Mouse (Mus musculus) bone marrow, adult 2 months (tissue): ENCODE results near the gene Kif1b. TPM values are rescaled to one million over a fixed set of nuclear protein-coding genes. Genes with fewer than 3 reads are reported as not detected.

Experiments used
- H3K27ac ChIP-seq: fragments of 200-500 bp; 2 replicates; pipeline ENCODE4 v1.5.1; 2012; ENCODE audit warnings: low read depth, mild to moderate bottlenecking, control low read depth, inconsistent platforms, low read length; ENCODE audit not compliant: control insufficient read depth, poor library complexity, insufficient read depth
- H3K4me1 ChIP-seq: fragments of 200-500 bp; 2 replicates; pipeline ENCODE4 v1.6.1; 2011; ENCODE audit warnings: low read length; ENCODE audit not compliant: control insufficient read depth, insufficient read depth
- H3K4me3 ChIP-seq: fragments of 200-500 bp; replicated peaks from 2 replicates; pipeline ENCODE3; 2011; ENCODE audit warnings: mild to moderate bottlenecking, low read depth, low read length, control low read depth; ENCODE audit not compliant: control insufficient read depth
- CTCF ChIP-seq: fragments of 200-500 bp; IDR thresholded peaks from 2 replicates; pipeline ENCODE4 v1.5.1; 2011; ENCODE audit warnings: low read length, control low read depth; ENCODE audit not compliant: control insufficient read depth, insufficient read depth
- POLR2A ChIP-seq: fragments of 200-500 bp; IDR thresholded peaks from 2 replicates; pipeline ENCODE4 v1.6.1; 2011; ENCODE audit warnings: low read depth, mild to moderate bottlenecking, control low read depth, low read length, borderline replicate concordance; ENCODE audit not compliant: control insufficient read depth
- WGBS: fragments of 180-500 bp; shearing (Covaris S2); methylation state at CpG from one replicate; pipeline ENCODE4 v1.1.7; 2018; 5-methylcytosine and 5-hydroxymethylcytosine counted together
- polyA plus RNA-seq: library from polyadenylated mRNA; stranded (reverse); fragments of >200 nt; gene quantifications from 2 replicates; pipeline ENCODE4 v1.2.4, GENCODE M21; 2011; ENCODE audit warnings: low replicate concordance; ENCODE audit not compliant: missing spikeins, insufficient read depth, insufficient read length

Kif1b gene
- polyA plus RNA-seq, 1 experiment = 11.5 TPM

DNA sequence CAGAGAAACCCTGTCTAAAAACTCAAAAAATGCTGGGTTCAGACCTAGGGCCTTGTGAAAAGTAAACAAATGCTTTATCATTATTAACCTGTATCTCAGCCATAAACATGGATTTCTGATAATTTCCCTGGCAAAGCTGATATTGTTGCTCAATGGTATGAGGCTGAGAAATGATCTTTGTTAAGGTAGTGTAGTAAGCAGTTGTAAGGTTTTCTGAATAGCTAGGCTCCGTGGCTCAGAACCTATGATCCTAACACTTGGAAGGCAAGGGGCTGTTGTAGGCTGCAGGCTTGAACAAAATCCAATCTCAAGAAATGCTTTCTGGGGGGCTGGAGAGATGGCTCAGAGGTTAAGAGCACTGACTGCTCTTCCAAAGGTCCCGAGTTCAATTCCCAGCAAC lies 118.9 kb downstream of the Kif1b start:
- TF ChIP-seq CTCF (no peak), POLR2A (no peak)
- WGBS = 87% methylated on average over 2 of the region's 2 CpGs

DNA sequence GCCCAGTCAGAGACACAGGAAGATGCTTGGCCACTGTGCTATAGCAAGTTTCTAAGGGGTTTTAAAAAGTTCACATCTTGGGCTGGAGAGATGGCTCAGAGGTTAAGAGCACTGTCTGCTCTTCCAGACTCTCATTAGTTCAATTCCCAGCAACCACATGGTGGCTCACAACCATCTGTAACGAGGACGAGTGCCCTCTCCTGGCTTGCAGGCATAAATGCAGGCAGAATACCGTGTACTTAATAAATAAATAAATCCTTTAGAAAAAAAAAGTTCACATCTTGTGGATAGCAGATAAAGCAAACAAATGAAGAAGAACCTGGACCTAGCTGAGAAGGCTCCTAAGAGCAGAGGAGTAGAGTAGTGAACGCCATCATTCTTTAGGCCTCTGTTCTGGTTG lies 124.7 kb downstream of the Kif1b start:
- WGBS = 59% methylated on average over 4 of the region's 4 CpGs
- Histone ChIP-seq H3K4me3 (no peak overlapping the region), H3K27ac (peak overlapping the region; percentile 54), H3K4me1 (peaks cover 5% of the 10 kb centered on the region; the same call in 1 of the 2 replicates)
- peak; percentile 55 for TF ChIP-seq CTCF
- TF ChIP-seq POLR2A = no peak

More for the DNA sequence above, 118.9 kb downstream of the Kif1b start:
- Histone ChIP-seq H3K4me3 (no peak overlapping the region), H3K27ac (no peak overlapping the region), H3K4me1 (no peaks in the 10 kb centered on the region)

DNA sequence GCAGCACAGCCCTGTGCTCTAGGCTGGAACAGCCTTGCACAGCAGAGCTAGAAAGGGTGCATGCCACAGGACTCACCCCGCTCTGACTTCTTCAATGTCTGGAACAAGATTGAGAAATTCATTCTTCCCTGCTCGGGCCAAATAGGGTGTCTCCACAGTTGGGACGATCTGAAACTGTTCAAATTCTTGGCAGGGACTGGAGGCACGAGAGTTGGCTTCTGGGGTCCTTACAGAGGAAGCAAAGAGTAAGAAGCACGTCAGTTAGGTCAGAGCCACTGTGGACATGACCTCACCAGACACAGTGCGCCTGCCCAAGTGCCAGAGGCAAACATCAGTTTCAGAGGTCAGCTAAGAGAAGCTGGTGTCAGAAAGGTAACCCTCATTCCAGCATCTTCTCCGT lies 125.3 kb downstream of the Kif1b start:
- peaks cover 5% of the 10 kb centered on the region; the same call in 1 of the 2 replicates for H3K4me1 ChIP-seq
- no peak for TF ChIP-seq POLR2A
- no peak for TF ChIP-seq CTCF
- peak overlapping the region; percentile 54 for H3K27ac ChIP-seq
- WGBS = 43% methylated on average over 7 of the region's 7 CpGs
- H3K4me3 ChIP-seq = peak overlapping the region; percentile 6

GRCm38 (mm10) chr4:149179573-149179972 lies 127.9 kb downstream of the Kif1b start:
- TF ChIP-seq CTCF = no peak
- TF ChIP-seq POLR2A = no peak
- WGBS = 57% methylated on average over 4 of the region's 4 CpGs
- peak overlapping the region; percentile 59; the same call in 1 of the 2 replicates for H3K27ac ChIP-seq

GRCm38 (mm10) chr4:149179160-149179559 lies 128.3 kb downstream of the Kif1b start:
- H3K27ac ChIP-seq = peak overlapping the region; percentile 46
- no peak for TF ChIP-seq POLR2A
- TF ChIP-seq CTCF = no peak
- WGBS = 42% methylated on average over 7 of the region's 7 CpGs
- H3K4me1 ChIP-seq = peaks cover 5% of the 10 kb centered on the region; the same call in 1 of the 2 replicates
- H3K4me3 ChIP-seq = no peak overlapping the region

More at GRCm38 (mm10) chr4:149179573-149179972, 127.9 kb downstream of the Kif1b start:
- Histone ChIP-seq H3K4me1 (peaks cover 5% of the 10 kb centered on the region; the same call in 1 of the 2 replicates), H3K4me3 (no peak overlapping the region)

DNA sequence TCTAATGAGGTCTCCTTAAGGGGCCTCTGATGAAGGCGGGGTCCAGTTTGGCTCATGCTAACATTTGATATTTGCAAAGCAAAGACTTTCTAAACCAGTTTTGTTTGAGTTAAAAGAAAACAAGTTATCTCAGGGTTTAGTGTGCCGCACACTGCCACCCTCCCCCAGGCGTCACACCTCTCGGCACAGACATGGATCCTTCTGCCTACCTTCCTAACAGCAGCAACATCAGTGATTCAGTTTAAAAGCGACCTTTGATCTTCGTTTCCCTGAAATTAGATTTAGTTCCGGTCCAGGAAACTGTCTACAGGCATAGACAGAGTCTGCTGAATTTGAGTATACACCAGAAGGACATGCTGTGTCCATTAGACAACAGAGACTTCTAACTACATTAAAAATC lies 129.2 kb downstream of the Kif1b start:
- no peak for TF ChIP-seq CTCF
- no peak for TF ChIP-seq POLR2A
- WGBS = 78% methylated on average over 7 of the region's 7 CpGs
- Histone ChIP-seq H3K4me3 (no peak overlapping the region), H3K27ac (0 out of 2 replicates have a peak overlapping the region, but pooled peaks have one; percentile 31), H3K4me1 (peaks cover 7% of the 10 kb centered on the region; the same call in 1 of the 2 replicates)

DNA sequence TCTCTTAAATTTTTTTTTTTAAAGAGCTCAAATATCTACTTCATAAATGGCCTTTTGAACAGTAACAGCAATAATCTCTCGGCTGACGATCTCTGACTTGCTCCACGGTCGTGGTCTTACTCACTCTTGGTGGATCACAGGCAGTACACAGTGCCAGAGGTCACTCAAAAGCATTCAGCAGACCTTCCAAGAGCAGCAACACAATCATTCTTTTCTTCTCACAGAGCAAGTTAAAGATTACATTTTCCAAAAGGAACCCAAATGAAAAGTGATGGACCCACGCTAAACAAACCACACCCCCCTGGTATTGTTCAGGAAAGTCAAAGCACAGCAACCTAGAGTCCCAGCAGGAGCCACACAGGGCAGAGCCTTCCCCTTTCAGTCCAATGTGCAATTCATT lies 130.4 kb downstream of the Kif1b start:
- TF ChIP-seq CTCF (no peak), POLR2A (no peak)
- WGBS = 75% methylated on average over 5 of the region's 5 CpGs
- H3K27ac ChIP-seq = no peak overlapping the region
- H3K4me1 ChIP-seq = peaks cover 5% of the 10 kb centered on the region
- no peak overlapping the region for H3K4me3 ChIP-seq

DNA sequence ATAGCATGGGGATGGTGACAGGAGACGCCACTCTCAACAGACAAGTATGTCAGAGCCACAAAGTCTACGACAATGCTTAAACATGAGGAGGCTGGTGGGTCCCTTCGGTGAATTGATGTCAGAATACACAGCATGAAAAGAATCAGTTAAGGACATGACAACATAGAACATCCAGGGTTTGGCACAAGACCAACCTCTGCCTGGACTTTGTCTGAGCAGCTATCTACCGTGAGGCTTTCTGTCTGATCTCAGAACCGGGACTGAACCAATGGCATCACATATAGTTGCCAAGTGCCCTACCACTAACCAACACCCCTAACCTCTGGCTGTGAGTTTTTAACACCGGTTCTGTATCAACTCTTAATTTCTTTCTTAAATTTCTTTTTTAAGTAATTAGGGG lies 130.8 kb downstream of the Kif1b start:
- TF ChIP-seq POLR2A = no peak
- TF ChIP-seq CTCF = no peak
- no peak overlapping the region for H3K27ac ChIP-seq
- H3K4me3 ChIP-seq = no peak overlapping the region
- H3K4me1 ChIP-seq = peaks cover 5% of the 10 kb centered on the region
- 75% methylated on average over 6 of the region's 6 CpGs for WGBS

GRCm38 (mm10) chr4:149173661-149174060 lies 133.8 kb downstream of the Kif1b start:
- H3K4me3 ChIP-seq = peak overlapping the region; percentile 44
- peak overlapping the region; percentile 79 for H3K27ac ChIP-seq
- TF ChIP-seq POLR2A (no peak), CTCF (no peak)
- peaks cover 6% of the 10 kb centered on the region for H3K4me1 ChIP-seq
- WGBS = 30% methylated on average over 6 of the region's 6 CpGs

GRCm38 (mm10) chr4:149172666-149173065 lies 134.8 kb downstream of the Kif1b start:
- WGBS = 51% methylated on average over 2 of the region's 2 CpGs
- Histone ChIP-seq H3K4me3 (no peak overlapping the region), H3K27ac (peak overlapping the region; percentile 65), H3K4me1 (peaks cover 7% of the 10 kb centered on the region)
- no peak for TF ChIP-seq CTCF
- no peak for TF ChIP-seq POLR2A
